Mouse (Mus musculus): ENCODE data around the gene Olfr784.
"Not testable (repeated sequence)": the region's sequence is repeated elsewhere in the genome, so short reads cannot be mapped to it uniquely, and the experiment has no call there.

The Olfr784 gene

GRCm38 (mm10) chr10:129383783-129384182, at the start of gene Olfr784:
TSS of gene Olfr784 (plus strand) at chr10:129384083.
- no peak for DNase-seq (ENCODE audit: low read depth)

- DNase-seq (ENCODE audit: low read depth): no peak
Observed at GRCm38 (mm10) chr10:129348550-129348949, 35.3 kb upstream of the Olfr784 start, which contains the start of gene Olfr782. TSS of gene Olfr782 (plus strand) at chr10:129348850.

GRCm38 (mm10) chr10:129352475-129352874, 31.4 kb upstream of the Olfr784 start:
- not testable (repeated sequence) for DNase-seq (ENCODE audit: low read depth)

- DNase-seq (ENCODE audit: low read depth): not testable (repeated sequence)
Observed at GRCm38 (mm10) chr10:129356496-129356895, 27.4 kb upstream of the Olfr784 start.

- no peak for DNase-seq (ENCODE audit: low read depth)
Observed at GRCm38 (mm10) chr10:129357307-129357706, 26.6 kb upstream of the Olfr784 start.

GRCm38 (mm10) chr10:129374051-129374450, 9.8 kb upstream of the Olfr784 start:
- not testable (repeated sequence) for DNase-seq (ENCODE audit: low read depth)

GRCm38 (mm10) chr10:129400892-129401291, 17.0 kb downstream of the Olfr784 start:
- DNase-seq (ENCODE audit: low read depth): no peak

GRCm38 (mm10) chr10:129405126-129405525, 21.2 kb downstream of the Olfr784 start, which contains the start of gene Olfr785:
TSS of gene Olfr785 (plus strand) at chr10:129405426.
- DNase-seq (ENCODE audit: low read depth): no peak

- no peak for DNase-seq (ENCODE audit: low read depth)
Observed at GRCm38 (mm10) chr10:129427006-129427405, 43.1 kb downstream of the Olfr784 start, which contains the start of gene Olfr786. TSS of gene Olfr786 (plus strand) at chr10:129427306.
